ENCODE assay signal across 10 mouse cellular contexts in the genomic region with DNA sequence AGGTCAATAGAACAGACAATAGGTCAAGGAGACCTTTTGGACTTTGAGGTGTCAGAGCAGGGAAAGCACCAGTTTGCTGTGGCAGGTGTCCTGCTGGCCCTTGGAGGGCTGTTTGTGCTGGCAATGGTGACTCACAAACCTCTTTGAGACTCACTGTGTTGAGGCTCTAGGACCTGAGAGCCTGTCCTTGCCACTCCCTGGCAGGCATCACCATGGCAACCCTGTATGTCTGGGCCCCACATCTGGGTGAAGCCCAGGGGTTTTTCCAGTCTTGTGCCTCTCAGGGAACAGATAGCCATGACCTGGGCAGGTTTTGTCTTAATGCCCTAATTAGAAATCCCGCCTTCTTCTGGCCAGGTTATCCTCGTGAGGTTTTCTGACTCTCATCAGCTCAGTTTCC. TPM values are rescaled to one million over a fixed set of nuclear protein-coding genes. Genes with fewer than 3 reads are reported as not detected.
A peak's percentile ranks its signal among the peaks of the same experiment; 100 is the strongest.
DNase-seq lines count a peak whose midpoint lies in the region; ATAC-seq and TF ChIP-seq lines count a peak whose summit lies in the region.
"Had no signal": no experiment of that assay in that cellular context is flagged by ENCODE, and none has a peak within 500 bp of the region (broad histone marks: within the 10 kb centered on the region; RNA-seq: fewer than 3 reads in every experiment).

No protein-coding gene starts in this region.

- no peak overlapping the region for H3K27ac ChIP-seq in liver, adult 2 months (replicated peaks; ENCODE audit: insufficient read depth, low read depth, low read length)
- H3K27ac ChIP-seq in liver, embryonic 11.5 days (ENCODE audit: low read depth, low read length) = no peak overlapping the region
- H3K27ac ChIP-seq in forebrain, embryonic 11.5 days (ENCODE audit: low read depth, low read length) = peak overlapping the region; percentile 58
- no peak overlapping the region for H3K27ac ChIP-seq in intestine, embryonic 16.5 days (ENCODE audit: low read length)
- H3K27ac ChIP-seq in stomach, embryonic 16.5 days (ENCODE audit: low read length) = no peak overlapping the region
- H3K27ac ChIP-seq in heart, embryonic 12.5 days (ENCODE audit: poor library complexity, severe bottlenecking) = no peak overlapping the region

- H3K36me3 ChIP-seq in liver, adult 2 months (ENCODE audit: control insufficient read depth, insufficient read depth, low read length) = no peaks in the 10 kb centered on the region
- no peaks in the 10 kb centered on the region for H3K36me3 ChIP-seq in liver, embryonic 11.5 days (ENCODE audit: control insufficient read depth, insufficient read depth, low read length)
- H3K36me3 ChIP-seq in forebrain, embryonic 11.5 days (ENCODE audit: control insufficient read depth, insufficient read depth, low read length) = no peaks in the 10 kb centered on the region
- H3K36me3 ChIP-seq in intestine, embryonic 16.5 days (ENCODE audit: control insufficient read depth, insufficient read depth, low read length) = no peaks in the 10 kb centered on the region
- H3K36me3 ChIP-seq in stomach, embryonic 16.5 days (ENCODE audit: control insufficient read depth, insufficient read depth, low read length) = no peaks in the 10 kb centered on the region
- no peaks in the 10 kb centered on the region for H3K36me3 ChIP-seq in heart, embryonic 12.5 days

- H3K9ac ChIP-seq in liver, adult 2 months (ENCODE audit: low read depth, low read length) = no peak overlapping the region
- no peak overlapping the region for H3K9ac ChIP-seq in liver, embryonic 11.5 days (ENCODE audit: low read depth, low read length)
- no peak overlapping the region; the same call in 1 of the 2 replicates for H3K9ac ChIP-seq in forebrain, embryonic 11.5 days (ENCODE audit: low read length)
- H3K9ac ChIP-seq in intestine, embryonic 16.5 days (ENCODE audit: low read depth, low read length) = no peak overlapping the region
- no peak overlapping the region for H3K9ac ChIP-seq in stomach, embryonic 16.5 days (ENCODE audit: low read length)
- no peak overlapping the region for H3K9ac ChIP-seq in heart, embryonic 12.5 days

- TF ChIP-seq POLR2A in liver, adult 2 months (IDR thresholded peaks at IDR 0.05; ENCODE audit: extremely low read depth, insufficient read depth, low read length) = no peak

- H3K9me3 ChIP-seq in liver, embryonic 11.5 days (ENCODE audit: control insufficient read depth, low read length) = no peaks in the 10 kb centered on the region
- H3K9me3 ChIP-seq in forebrain, embryonic 11.5 days (ENCODE audit: control insufficient read depth, low read length) = no peaks in the 10 kb centered on the region
- no peaks in the 10 kb centered on the region for H3K9me3 ChIP-seq in intestine, embryonic 16.5 days (ENCODE audit: control insufficient read depth, low read length)
- no peaks in the 10 kb centered on the region for H3K9me3 ChIP-seq in stomach, embryonic 16.5 days (replicated peaks; ENCODE audit: control insufficient read depth, low read length)
- no peaks in the 10 kb centered on the region for H3K9me3 ChIP-seq in heart, embryonic 12.5 days (replicated peaks)

- ATAC-seq in liver, embryonic 11.5 days (replicated peaks; ENCODE audit: low FRiP score) = no peak
- ATAC-seq in forebrain, embryonic 11.5 days (replicated peaks; ENCODE audit: low FRiP score) = peak; percentile 65
- ATAC-seq in intestine, embryonic 16.5 days = peak; percentile 82
- peak; percentile 62; the same call in 1 of the 2 replicates for ATAC-seq in stomach, embryonic 16.5 days (ENCODE audit: insufficient read depth, low FRiP score)
- no peak for ATAC-seq in heart, embryonic 12.5 days (ENCODE audit: insufficient number of reproducible peaks, low FRiP score)

- no peaks in the 10 kb centered on the region for H3K27me3 ChIP-seq in liver, adult 2 months (ENCODE audit: control insufficient read depth, insufficient read depth, low read length)
- H3K27me3 ChIP-seq in liver, embryonic 11.5 days (replicated peaks; ENCODE audit: control insufficient read depth, insufficient read depth, low read length) = no peaks in the 10 kb centered on the region
- no peaks in the 10 kb centered on the region for H3K27me3 ChIP-seq in forebrain, embryonic 11.5 days (ENCODE audit: control insufficient read depth, insufficient read depth, low read length)
- H3K27me3 ChIP-seq in intestine, embryonic 16.5 days (replicated peaks; ENCODE audit: control insufficient read depth, insufficient read depth, low read length) = no peaks in the 10 kb centered on the region
- no peaks in the 10 kb centered on the region for H3K27me3 ChIP-seq in stomach, embryonic 16.5 days (ENCODE audit: control insufficient read depth, insufficient read depth, low read length)
- H3K27me3 ChIP-seq in heart, embryonic 12.5 days (replicated peaks) = peaks cover 11% of the 10 kb centered on the region; the same call in 1 of the 2 replicates

- 85% methylated on average over 2 of the region's 2 CpGs for WGBS in liver, adult 2 months
- WGBS in liver, embryonic 11.5 days = 48% methylated on average over 2 of the region's 2 CpGs
- WGBS in forebrain, embryonic 11.5 days = 32% methylated on average over 2 of the region's 2 CpGs
- 44% methylated on average over 2 of the region's 2 CpGs for WGBS in intestine, embryonic 16.5 days
- 37% methylated on average over 2 of the region's 2 CpGs for WGBS in stomach, embryonic 16.5 days
- WGBS in heart, embryonic 12.5 days = 37% methylated on average over 2 of the region's 2 CpGs

- peak; percentile 67 for DNase-seq in liver, adult 2 months (ENCODE audit: extremely low read depth, low read depth, low spot score)
- DNase-seq in liver, embryonic 11.5 days (ENCODE audit: low spot score) = no peak
- DNase-seq in forebrain, embryonic 11.5 days (ENCODE audit: low spot score) = peak; percentile 60
- no peak for DNase-seq in yolk sac, embryonic 10.5 days (ENCODE audit: low spot score)
- DNase-seq: adrenal gland, adult 8-10 months; heart, postnatal 36 days; liver had no signal

- no peak overlapping the region for H3K4me2 ChIP-seq in liver, embryonic 11.5 days
- H3K4me2 ChIP-seq in forebrain, embryonic 11.5 days (ENCODE audit: low read depth, low read length, severe bottlenecking) = no peak overlapping the region
- no peak overlapping the region for H3K4me2 ChIP-seq in intestine, embryonic 16.5 days (ENCODE audit: low read depth, low read length)
- H3K4me2 ChIP-seq in stomach, embryonic 16.5 days (ENCODE audit: low read depth, low read length) = no peak overlapping the region
- no peak overlapping the region for H3K4me2 ChIP-seq in heart, embryonic 12.5 days

- TF ChIP-seq CTCF in liver, adult 2 months (IDR thresholded peaks at IDR 0.05; ENCODE audit: low read depth, low read length) = no peak

- H3K4me1 ChIP-seq in liver, adult 2 months (ENCODE audit: control insufficient read depth, insufficient read depth, low read length) = peaks cover 2% of the 10 kb centered on the region; the same call in 1 of the 2 replicates
- H3K4me1 ChIP-seq in liver, embryonic 11.5 days (replicated peaks; ENCODE audit: control insufficient read depth, insufficient read depth, low read length) = peaks cover 16% of the 10 kb centered on the region
- peaks cover 11% of the 10 kb centered on the region; the same call in 1 of the 2 replicates for H3K4me1 ChIP-seq in forebrain, embryonic 11.5 days (replicated peaks; ENCODE audit: control insufficient read depth, insufficient read depth, low read length)
- peaks cover 13% of the 10 kb centered on the region for H3K4me1 ChIP-seq in intestine, embryonic 16.5 days (ENCODE audit: control insufficient read depth, insufficient read depth, low read length)
- peaks cover 9% of the 10 kb centered on the region; the same call in 1 of the 2 replicates for H3K4me1 ChIP-seq in stomach, embryonic 16.5 days (ENCODE audit: control insufficient read depth, insufficient read depth, low read length)
- H3K4me1 ChIP-seq in heart, embryonic 12.5 days (replicated peaks) = peaks cover 20% of the 10 kb centered on the region

- no peaks in the 10 kb centered on the region for H3K79me2 ChIP-seq in liver, adult 2 months (ENCODE audit: control insufficient read depth, insufficient read depth, low read length)

- no peak overlapping the region for H3K4me3 ChIP-seq in liver, adult 2 months (ENCODE audit: insufficient read depth, low read depth, low read length)
- no peak overlapping the region for H3K4me3 ChIP-seq in liver, embryonic 11.5 days (ENCODE audit: low read depth, low read length)
- no peak overlapping the region for H3K4me3 ChIP-seq in forebrain, embryonic 11.5 days (ENCODE audit: low read depth, low read length)
- no peak overlapping the region for H3K4me3 ChIP-seq in intestine, embryonic 16.5 days (ENCODE audit: low read length)
- H3K4me3 ChIP-seq in stomach, embryonic 16.5 days (replicated peaks; ENCODE audit: low read length) = no peak overlapping the region
- no peak overlapping the region for H3K4me3 ChIP-seq in heart, embryonic 12.5 days

RNA-seq across cellular contexts. Expression of a gene that starts 46.8 kb away (rescaled TPM):
- 3.8 and 3.9 TPM in 2 replicates for total RNA-seq in liver, adult 2 months (2014; rRNA removed)
- 0.30 and 0.61 TPM in 2 replicates for polyA plus RNA-seq in liver, adult 2 months (2012; rRNA removed)
- polyA plus RNA-seq in liver, embryonic 11.5 days (2014; fragmentation: Nextera tagmentation; extraction: Ambion mirVana) = 3.0 and 4.6 TPM in 2 replicates
- polyA plus RNA-seq in forebrain, embryonic 11.5 days (2014; fragmentation: Nextera tagmentation; extraction: Ambion mirVana) = 4.2 and 4.6 TPM in 2 replicates
- polyA plus RNA-seq in intestine, embryonic 16.5 days (2015; fragmentation: Nextera tagmentation; extraction: Ambion mirVana) = 3.3 and 4.1 TPM in 2 replicates
- 3.3 and 3.6 TPM in 2 replicates for polyA plus RNA-seq in stomach, embryonic 16.5 days (2015; fragmentation: Nextera tagmentation; extraction: Ambion mirVana)
- polyA plus RNA-seq in heart, embryonic 12.5 days (2016; fragmentation: Nextera tagmentation; extraction: Ambion mirVana) = 2.4 TPM in 2 replicates

RNA-seq across cellular contexts. Expression of a gene that starts 46.9 kb away (rescaled TPM):
- not detected in 2 replicates for total RNA-seq in liver, adult 2 months (2014; rRNA removed)
- polyA plus RNA-seq in liver, adult 2 months (2012; rRNA removed) = not detected in 2 replicates
- 3.9 and 4.4 TPM in 2 replicates for polyA plus RNA-seq in liver, embryonic 11.5 days (2014; fragmentation: Nextera tagmentation; extraction: Ambion mirVana)
- not detected in 2 replicates for polyA plus RNA-seq in forebrain, embryonic 11.5 days (2014; fragmentation: Nextera tagmentation; extraction: Ambion mirVana)
- 1.4 TPM in 1 of 2 replicates, not detected in the other for polyA plus RNA-seq in intestine, embryonic 16.5 days (2015; fragmentation: Nextera tagmentation; extraction: Ambion mirVana)
- 1.2 and 1.4 TPM in 2 replicates for polyA plus RNA-seq in stomach, embryonic 16.5 days (2015; fragmentation: Nextera tagmentation; extraction: Ambion mirVana)
- polyA plus RNA-seq in heart, embryonic 12.5 days (2016; fragmentation: Nextera tagmentation; extraction: Ambion mirVana) = 0.61 TPM in 1 of 2 replicates, not detected in the other
- total RNA-seq: heart, postnatal 36 days had no signal

RNA-seq across cellular contexts. Expression of a gene that starts 47.2 kb away (rescaled TPM):
- total RNA-seq in liver, adult 2 months (2014; rRNA removed) = 53.6 and 59.1 TPM in 2 replicates
- 15.4 and 24.9 TPM in 2 replicates for polyA plus RNA-seq in liver, adult 2 months (2012; rRNA removed)
- polyA plus RNA-seq in liver, embryonic 11.5 days (2014; fragmentation: Nextera tagmentation; extraction: Ambion mirVana) = 67.2 and 73.1 TPM in 2 replicates
- 98.2 and 107 TPM in 2 replicates for polyA plus RNA-seq in forebrain, embryonic 11.5 days (2014; fragmentation: Nextera tagmentation; extraction: Ambion mirVana)
- polyA plus RNA-seq in intestine, embryonic 16.5 days (2015; fragmentation: Nextera tagmentation; extraction: Ambion mirVana) = 50.0 and 58.1 TPM in 2 replicates
- 65.3 and 72.4 TPM in 2 replicates for polyA plus RNA-seq in stomach, embryonic 16.5 days (2015; fragmentation: Nextera tagmentation; extraction: Ambion mirVana)
- 61.2 and 62.7 TPM in 2 replicates for polyA plus RNA-seq in heart, embryonic 12.5 days (2016; fragmentation: Nextera tagmentation; extraction: Ambion mirVana)

Comparison
In these comparisons a context has a peak if more than half of its experiments do, and no peak if none do; other contexts are left out.
1. DNase-seq: peak in liver, adult 2 months (single experiment) and forebrain, embryonic 11.5 days (single experiment); none in liver, embryonic 11.5 days (single experiment) and yolk sac, embryonic 10.5 days (single experiment).
2. ATAC-seq: peak in forebrain, embryonic 11.5 days (single experiment), intestine, embryonic 16.5 days (single experiment) and stomach, embryonic 16.5 days (single experiment); none in liver, embryonic 11.5 days (single experiment) and heart, embryonic 12.5 days (single experiment).